In genomic region chr4:145242719-145243350, GRCm38 (mm10) we compare ENCODE assay signal across 23 mouse cellular contexts. TPM values are rescaled to one million over a fixed set of nuclear protein-coding genes. Genes with fewer than 3 reads are reported as not detected.
A peak's percentile ranks its signal among the peaks of the same experiment; 100 is the strongest.
DNase-seq lines count a peak whose midpoint lies in the region; ATAC-seq and TF ChIP-seq lines count a peak whose summit lies in the region.
"Had no signal": no experiment of that assay in that cellular context is flagged by ENCODE, and none has a peak within 500 bp of the region (broad histone marks: within the 10 kb centered on the region; RNA-seq: fewer than 3 reads in every experiment).

No protein-coding gene starts in this region.

- no peak overlapping the region for H3K4me2 ChIP-seq in liver, embryonic 12.5 days
- H3K4me2 ChIP-seq in forebrain, postnatal 0 days (ENCODE audit: low read depth) = no peak overlapping the region
- H3K4me2 ChIP-seq: embryonic facial prominence, embryonic 13.5 days; forebrain, embryonic 12.5 days; heart, embryonic 12.5 days; hindbrain, embryonic 12.5 days; liver, embryonic 13.5 days; lung, embryonic 14.5 days had no signal

- ATAC-seq in liver, embryonic 12.5 days = no peak
- peak; percentile 0 to 5; a peak in 1 of 4 replicates for ATAC-seq in hematopoietic stem cell, adult 5-6 weeks (replicated peaks in 1 of 2; ENCODE audit: insufficient read depth in 1 of 2, low FRiP score in 2 of 2, low TSS enrichment in 1 of 2, low read depth in 1 of 2, poor library complexity in 2 of 2, severe bottlenecking in 2 of 2)
- no peak for ATAC-seq in forebrain, postnatal 0 days
- ATAC-seq: activated CD4-positive, CD25-positive, alpha-beta regulatory T cell, adult 4 months had no signal

- no peak for TF ChIP-seq POLR2A in liver, adult 2 months (IDR thresholded peaks at IDR 0.05; ENCODE audit: extremely low read depth, insufficient read depth, low read length)

- H3K4me1 ChIP-seq in liver, adult 2 months (ENCODE audit: control insufficient read depth, insufficient read depth, low read length) = peaks cover 44% of the 10 kb centered on the region
- H3K4me1 ChIP-seq in liver, embryonic 12.5 days = peaks cover 12% of the 10 kb centered on the region; the same call in 1 of the 2 replicates
- no peaks in the 10 kb centered on the region for H3K4me1 ChIP-seq in forebrain, postnatal 0 days (ENCODE audit: insufficient read depth)

- peak overlapping the region; percentile 45; the same call in 1 of the 2 replicates for H3K27ac ChIP-seq in liver, adult 2 months (replicated peaks; ENCODE audit: insufficient read depth, low read depth, low read length)
- no peak overlapping the region for H3K27ac ChIP-seq in liver, embryonic 12.5 days
- H3K27ac ChIP-seq in forebrain, postnatal 0 days (ENCODE audit: low read depth, low read length) = no peak overlapping the region
- H3K27ac ChIP-seq: embryonic facial prominence, embryonic 13.5 days; forebrain, embryonic 12.5 days; hindbrain, embryonic 12.5 days; liver, embryonic 13.5 days had no signal

- no peak overlapping the region for H3K4me3 ChIP-seq in liver, adult 2 months (ENCODE audit: insufficient read depth, low read depth, low read length)
- H3K4me3 ChIP-seq in liver, embryonic 12.5 days = no peak overlapping the region
- no peak overlapping the region for H3K4me3 ChIP-seq in forebrain, postnatal 0 days (ENCODE audit: low read depth, low read length)
- H3K4me3 ChIP-seq: embryonic facial prominence, embryonic 13.5 days; erythroblast, embryonic 14.5 days; forebrain, embryonic 12.5 days; heart, embryonic 12.5 days; hindbrain, embryonic 12.5 days; liver, embryonic 13.5 days had no signal

- 50% methylated on average over 1 of the region's 1 CpGs for WGBS in liver, adult 2 months
- 9% methylated on average over 1 of the region's 1 CpGs for WGBS in liver, embryonic 12.5 days (ENCODE audit: insufficient replicate concordance)
- 68% methylated on average over 1 of the region's 1 CpGs for WGBS in forebrain, postnatal 0 days

- no peak for TF ChIP-seq CTCF in liver, adult 2 months (IDR thresholded peaks at IDR 0.05; ENCODE audit: low read depth, low read length)
- no peak for TF ChIP-seq CTCF in forebrain, postnatal 0 days (IDR thresholded peaks at IDR 0.05; ENCODE audit: low read depth)

- no peak overlapping the region for H3K9ac ChIP-seq in liver, adult 2 months (ENCODE audit: low read depth, low read length)
- no peak overlapping the region for H3K9ac ChIP-seq in liver, embryonic 12.5 days
- H3K9ac ChIP-seq in forebrain, postnatal 0 days = no peak overlapping the region
- H3K9ac ChIP-seq: embryonic facial prominence, embryonic 13.5 days; forebrain, embryonic 12.5 days; heart, embryonic 12.5 days; hindbrain, embryonic 12.5 days; liver, embryonic 13.5 days; lung, embryonic 14.5 days had no signal

- DNase-seq in liver, adult 2 months (ENCODE audit: extremely low read depth, low read depth, low spot score) = no peak
- peak; percentile 43 for DNase-seq in thymus, postnatal 0 days (ENCODE audit: low spot score)
- no peak for DNase-seq in thymus, postnatal 4 days
- peak; percentile 55 for DNase-seq in splenic B cell, adult 2 months (ENCODE audit: low read depth, low spot score)
- no peak for DNase-seq in forebrain, postnatal 0 days
- no peak for DNase-seq in cerebellum, adult 9-11 months
- DNase-seq: adrenal gland, postnatal 10 days; cerebellum, adult 18-20 months; cerebellum, postnatal 36 days; embryo, embryonic 11 days; heart, postnatal 14 days; kidney, adult 18-20 months; kidney, postnatal 4 days; liver, embryonic 13.5 days; lung, embryonic 14.5 days had no signal

- H3K36me3 ChIP-seq in liver, adult 2 months (ENCODE audit: control insufficient read depth, insufficient read depth, low read length) = no peaks in the 10 kb centered on the region
- no peaks in the 10 kb centered on the region for H3K36me3 ChIP-seq in liver, embryonic 12.5 days
- no peaks in the 10 kb centered on the region for H3K36me3 ChIP-seq in splenic B cell, adult 2 months (ENCODE audit: control insufficient read depth, insufficient read depth, low read length, poor library complexity, severe bottlenecking)
- H3K36me3 ChIP-seq in forebrain, postnatal 0 days (ENCODE audit: insufficient read depth) = no peaks in the 10 kb centered on the region
- H3K36me3 ChIP-seq: embryonic facial prominence, embryonic 13.5 days; forebrain, embryonic 12.5 days; heart, embryonic 12.5 days; hindbrain, embryonic 12.5 days; liver, embryonic 13.5 days had no signal

- peaks cover 50% of the 10 kb centered on the region for H3K79me2 ChIP-seq in liver, adult 2 months (ENCODE audit: control insufficient read depth, insufficient read depth, low read length)

- H3K27me3 ChIP-seq in liver, adult 2 months (ENCODE audit: control insufficient read depth, insufficient read depth, low read length) = no peaks in the 10 kb centered on the region
- peaks cover 39% of the 10 kb centered on the region for H3K27me3 ChIP-seq in liver, embryonic 12.5 days (replicated peaks)
- H3K27me3 ChIP-seq in splenic B cell, adult 2 months (ENCODE audit: control insufficient read depth, insufficient read depth, low read length, poor library complexity, severe bottlenecking) = no peaks in the 10 kb centered on the region
- peaks cover 19% of the 10 kb centered on the region for H3K27me3 ChIP-seq in forebrain, postnatal 0 days (ENCODE audit: insufficient read depth, low read length)

- H3K9me3 ChIP-seq in liver, embryonic 12.5 days (replicated peaks) = no peaks in the 10 kb centered on the region
- H3K9me3 ChIP-seq in forebrain, postnatal 0 days (ENCODE audit: low read length) = no peaks in the 10 kb centered on the region
- H3K9me3 ChIP-seq: embryonic facial prominence, embryonic 13.5 days; forebrain, embryonic 12.5 days; heart, embryonic 12.5 days; hindbrain, embryonic 12.5 days; liver, embryonic 13.5 days had no signal

RNA-seq across cellular contexts. Expression of gene Tnfrsf1b, which starts 3.8 kb away (rescaled TPM):
- total RNA-seq in liver, adult 2 months (2014; rRNA removed) = 10.8 and 14.9 TPM in 2 replicates
- polyA plus RNA-seq in liver, adult 2 months (2012; rRNA removed) = 16.8 and 16.9 TPM in 2 replicates
- polyA plus RNA-seq in liver, embryonic 12.5 days (2016; fragmentation: Nextera tagmentation; extraction: Ambion mirVana) = 4.9 TPM in 2 replicates
- polyA plus RNA-seq in thymus, postnatal 0 days (2015; fragmentation: Nextera tagmentation; extraction: Ambion mirVana) = 12.5 and 12.9 TPM in 2 replicates
- total RNA-seq in hematopoietic stem cell, adult 5-6 weeks (2017) = 21.4 and 40.0 TPM in 2 replicates
- total RNA-seq in forebrain, postnatal 0 days (2014; rRNA removed) = 3.7 and 10.7 TPM in 2 replicates
- 1.5 and 2.4 TPM in 2 replicates for polyA plus RNA-seq in forebrain, postnatal 0 days (2015; fragmentation: Nextera tagmentation; extraction: Ambion mirVana)

RNA-seq across cellular contexts. Expression of gene Vps13d, which starts 48.0 kb away (rescaled TPM):
- 32.4 and 36.2 TPM in 2 replicates for total RNA-seq in liver, adult 2 months (2014; rRNA removed)
- polyA plus RNA-seq in liver, adult 2 months (2012; rRNA removed) = 11.6 and 13.3 TPM in 2 replicates
- polyA plus RNA-seq in liver, embryonic 12.5 days (2016; fragmentation: Nextera tagmentation; extraction: Ambion mirVana) = 3.5 and 3.9 TPM in 2 replicates
- 13.0 and 13.1 TPM in 2 replicates for polyA plus RNA-seq in thymus, postnatal 0 days (2015; fragmentation: Nextera tagmentation; extraction: Ambion mirVana)
- 41.1 and 54.8 TPM in 2 replicates for total RNA-seq in hematopoietic stem cell, adult 5-6 weeks (2017)
- 28.3 and 30.8 TPM in 2 replicates for total RNA-seq in forebrain, postnatal 0 days (2014; rRNA removed)
- 6.2 and 6.4 TPM in 2 replicates for polyA plus RNA-seq in forebrain, postnatal 0 days (2015; fragmentation: Nextera tagmentation; extraction: Ambion mirVana)

Comparison
In these comparisons a context has a peak if more than half of its experiments do, and no peak if none do; other contexts are left out.
1. DNase-seq: peak in thymus, postnatal 0 days (single experiment) and splenic B cell, adult 2 months (single experiment); none in liver, adult 2 months (single experiment), thymus, postnatal 4 days (single experiment), forebrain, postnatal 0 days (single experiment) and cerebellum, adult 9-11 months (single experiment).
2. ATAC-seq: peak in hematopoietic stem cell, adult 5-6 weeks (2 of 2); none in liver, embryonic 12.5 days (single experiment) and forebrain, postnatal 0 days (single experiment).